Mouse (Mus musculus): ENCODE measurements around the gene Trim27. TPM values are rescaled to one million over a fixed set of nuclear protein-coding genes. Genes with fewer than 3 reads are reported as not detected.
A peak's percentile ranks its signal among the peaks of the same experiment; 100 is the strongest.

Gene Trim27
- polyA plus RNA-seq, 1 experiment from 2014 or later = 57.8 TPM

GRCm38 (mm10) chr13:21216781-21217180 lies 37.5 kb downstream of the Trim27 start:
- CTCF ChIA-PET = no interaction called here
- TF ChIP-seq CTCF (IDR thresholded peaks at IDR 0.05) = no peak
- in situ Hi-C loops (cut with MboI; ENCODE audit: low pct_unique_long_range_greater_than_20kb) = no loop called here
- no peaks in the 10 kb centered on the region for H3K27me3 ChIP-seq
- DNase-seq (ENCODE audit: low read depth, low spot score) (no peak), ATAC-seq (no peak)
- POLR2A ChIA-PET = no interaction called here

GRCm38 (mm10) chr13:21221656-21222462 lies 42.6 kb downstream of the Trim27 start:
- H3K27me3 ChIP-seq = no peaks in the 10 kb centered on the region
- POLR2A ChIA-PET = interaction anchor here (0.8 to 1.0 kb wide), 2 partner anchors 21 to 25 kb away, joined by 3 to 4 read pairs; no protein-coding TSS in a partner anchor
- in situ Hi-C loops (cut with MboI; ENCODE audit: low pct_unique_long_range_greater_than_20kb) = no loop called here
- CTCF ChIA-PET = interaction anchor here (1.0 to 1.3 kb wide), 2 partner anchors 11 to 21 kb away, joined by 3 read pairs; no protein-coding TSS in a partner anchor
- DNase-seq (ENCODE audit: low read depth, low spot score) (no peak), ATAC-seq (peak; percentile 18)
- TF ChIP-seq CTCF (IDR thresholded peaks at IDR 0.05) = no peak

GRCm38 (mm10) chr13:21222463-21223022 lies 43.3 kb downstream of the Trim27 start:
- in situ Hi-C loops (cut with MboI; ENCODE audit: low pct_unique_long_range_greater_than_20kb) = no loop called here
- no peak for DNase-seq (ENCODE audit: low read depth, low spot score)
- no peak for TF ChIP-seq CTCF (IDR thresholded peaks at IDR 0.05)
- ChIA-PET POLR2A (no interaction called here), CTCF (interaction anchor here (1.0 to 1.3 kb wide), 2 partner anchors 10 to 21 kb away, joined by 3 read pairs; no protein-coding TSS in a partner anchor)
- peak; percentile 83 for ATAC-seq
- H3K27me3 ChIP-seq = no peaks in the 10 kb centered on the region

- ATAC-seq (no peak), DNase-seq (ENCODE audit: low read depth, low spot score) (no peak)
- H3K27me3 ChIP-seq = no peaks in the 10 kb centered on the region
- ChIA-PET POLR2A (no interaction called here), CTCF (interaction anchor here (0.6 kb wide), 1 partner anchor 61 kb away, joined by 3 read pairs; no protein-coding TSS in a partner anchor)
- in situ Hi-C loops (cut with MboI; ENCODE audit: low pct_unique_long_range_greater_than_20kb) = no loop called here
- no peak for TF ChIP-seq CTCF (IDR thresholded peaks at IDR 0.05)
Observed at GRCm38 (mm10) chr13:21223242-21223655, 44.0 kb downstream of the Trim27 start.

- in situ Hi-C loops (cut with MboI; ENCODE audit: low pct_unique_long_range_greater_than_20kb) = no loop called here
- ChIA-PET POLR2A (no interaction called here), CTCF (no interaction called here)
- H3K27me3 ChIP-seq = no peaks in the 10 kb centered on the region
- no peak for TF ChIP-seq CTCF (IDR thresholded peaks at IDR 0.05)
- ATAC-seq = no peak
- no peak for DNase-seq (ENCODE audit: low read depth, low spot score)
Observed at GRCm38 (mm10) chr13:21224376-21224775, 45.1 kb downstream of the Trim27 start.

GRCm38 (mm10) chr13:21225206-21225605 lies 46.0 kb downstream of the Trim27 start:
- in situ Hi-C loops (cut with MboI; ENCODE audit: low pct_unique_long_range_greater_than_20kb) = no loop called here
- TF ChIP-seq CTCF (IDR thresholded peaks at IDR 0.05) = no peak
- CTCF ChIA-PET = interaction anchor here (1.2 kb wide), 2 partner anchors 15 to 1620 kb away, joined by 3 to 4 read pairs; no protein-coding TSS in a partner anchor
- no peaks in the 10 kb centered on the region for H3K27me3 ChIP-seq
- POLR2A ChIA-PET = no interaction called here
- ATAC-seq (no peak), DNase-seq (ENCODE audit: low read depth, low spot score) (no peak)

GRCm38 (mm10) chr13:21226031-21226430 lies 46.8 kb downstream of the Trim27 start:
- no peaks in the 10 kb centered on the region for H3K27me3 ChIP-seq
- ChIA-PET CTCF (interaction anchor here (1.1 to 1.2 kb wide), 3 partner anchors 14 to 1621 kb away, joined by 3 to 4 read pairs (median 3); no protein-coding TSS in a partner anchor), POLR2A (no interaction called here)
- ATAC-seq = no peak
- DNase-seq (ENCODE audit: low read depth, low spot score) = no peak
- in situ Hi-C loops (cut with MboI; ENCODE audit: low pct_unique_long_range_greater_than_20kb) = no loop called here
- TF ChIP-seq CTCF (IDR thresholded peaks at IDR 0.05) = no peak

- DNase-seq (ENCODE audit: low read depth, low spot score) (peak; percentile 46), ATAC-seq (peak; percentile 85)
- peak; percentile 91 for TF ChIP-seq CTCF (IDR thresholded peaks at IDR 0.05)
- CTCF ChIA-PET = interaction anchor here (0.8 to 1.3 kb wide), 6 partner anchors 13 to 92 kb away, joined by 3 to 5 read pairs (median 3); no protein-coding TSS in a partner anchor
- in situ Hi-C loops (cut with MboI; ENCODE audit: low pct_unique_long_range_greater_than_20kb) = loop anchor here (10.0 kb wide), 1 partner anchor 91 kb away; no protein-coding TSS in a partner anchor
- POLR2A ChIA-PET = no interaction called here
- H3K27me3 ChIP-seq = no peaks in the 10 kb centered on the region
Observed at GRCm38 (mm10) chr13:21233732-21234705, 54.8 kb downstream of the Trim27 start.

GRCm38 (mm10) chr13:21236714-21237113 lies 57.5 kb downstream of the Trim27 start:
- TF ChIP-seq CTCF (IDR thresholded peaks at IDR 0.05) = no peak
- DNase-seq (ENCODE audit: low read depth, low spot score) = no peak
- in situ Hi-C loops (cut with MboI; ENCODE audit: low pct_unique_long_range_greater_than_20kb) = loop anchor here (10.0 kb wide), 1 partner anchor 88 kb away; no protein-coding TSS in a partner anchor
- ChIA-PET POLR2A (interaction anchor here (0.6 kb wide), 1 partner anchor 11 kb away, joined by 4 read pairs; no protein-coding TSS in a partner anchor), CTCF (no interaction called here)
- ATAC-seq = no peak
- no peaks in the 10 kb centered on the region for H3K27me3 ChIP-seq

GRCm38 (mm10) chr13:21237161-21237560 lies 57.9 kb downstream of the Trim27 start:
- ATAC-seq = no peak
- POLR2A ChIA-PET = interaction anchor here (0.6 kb wide), 1 partner anchor 11 kb away, joined by 4 read pairs; no protein-coding TSS in a partner anchor
- no peaks in the 10 kb centered on the region for H3K27me3 ChIP-seq
- no peak for TF ChIP-seq CTCF (IDR thresholded peaks at IDR 0.05)
- in situ Hi-C loops (cut with MboI; ENCODE audit: low pct_unique_long_range_greater_than_20kb) = loop anchor here (10.0 kb wide), 1 partner anchor 88 kb away; no protein-coding TSS in a partner anchor
- CTCF ChIA-PET = no interaction called here
- no peak for DNase-seq (ENCODE audit: low read depth, low spot score)

Data from Patski (cell line).